In genomic region chr2:32706971-32707370, GRCm38 (mm10) we compare ENCODE assay signal across 22 mouse cellular contexts. TPM values are rescaled to one million over a fixed set of nuclear protein-coding genes. Genes with fewer than 3 reads are reported as not detected.
"Had no signal": no experiment of that assay in that cellular context is flagged by ENCODE, and none has a peak within 500 bp of the region (broad histone marks: within the 10 kb centered on the region; RNA-seq: fewer than 3 reads in every experiment).

No protein-coding gene starts in this region.

- H3K27me3 ChIP-seq: midbrain, embryonic 12.5 days; neural tube, embryonic 13.5 days; neural tube, embryonic 15.5 days; stomach, embryonic 15.5 days had no signal

- ATAC-seq: midbrain, embryonic 16.5 days had no signal

- H3K4me3 ChIP-seq: midbrain, embryonic 10.5 days; midbrain, embryonic 12.5 days; myocyte; neural tube, embryonic 13.5 days; neural tube, embryonic 15.5 days; stomach, embryonic 15.5 days had no signal

- H3K4me2 ChIP-seq: lung, embryonic 14.5 days; midbrain, embryonic 12.5 days; neural tube, embryonic 13.5 days; neural tube, embryonic 15.5 days; stomach, embryonic 15.5 days had no signal

- H3K9me3 ChIP-seq: midbrain, embryonic 10.5 days; midbrain, embryonic 12.5 days; neural tube, embryonic 13.5 days; neural tube, embryonic 15.5 days; stomach, embryonic 15.5 days had no signal

- H3K9ac ChIP-seq: lung, embryonic 14.5 days; midbrain, embryonic 12.5 days; neural tube, embryonic 13.5 days; neural tube, embryonic 15.5 days; stomach, embryonic 15.5 days had no signal

- DNase-seq: lung, embryonic 14.5 days; lung, postnatal 10 days; lung, postnatal 4 days; midbrain, embryonic 14.5 days; retina, postnatal 1 day; right cerebral cortex, adult 18-20 months; right cerebral cortex, postnatal 25 days; right cerebral cortex, postnatal 4 days; thymus, adult 2 months; thymus, postnatal 25 days; thymus, postnatal 4 days had no signal

- H3K27ac ChIP-seq: midbrain, embryonic 10.5 days; midbrain, embryonic 12.5 days; neural tube, embryonic 13.5 days; neural tube, embryonic 15.5 days; stomach, embryonic 15.5 days; stomach, postnatal 0 days had no signal

RNA-seq across cellular contexts. Expression of gene 6330409D20Rik, which starts 33.8 kb away (rescaled TPM):
- total RNA-seq: megakaryocyte, adult 5-6 weeks; megakaryocyte-erythroid progenitor cell, adult 5-6 weeks had no signal
- polyA plus RNA-seq: lung, embryonic 14.5 days; myocyte; stomach, postnatal 0 days; urinary bladder, adult 2 months had no signal
